Mouse (Mus musculus) CH12.LX (cell line): ENCODE data around the gene Mrgpra2a. TPM values are rescaled to one million over a fixed set of nuclear protein-coding genes. Genes with fewer than 3 reads are reported as not detected.
"Not testable (repeated sequence)": the region's sequence is repeated elsewhere in the genome, so short reads cannot be mapped to it uniquely, and the experiment has no call there.

ENCODE experiments used
- DNase-seq: peaks from one replicate; pipeline ENCODE4 v3.0.0-alpha.2; 2013; ENCODE audit errors: extremely low read depth
- H3K27ac ChIP-seq: 2 replicates; pipeline ENCODE4 v1.5.1; 2012; ENCODE audit warnings: low read depth, mild to moderate bottlenecking, control low read depth, moderate library complexity; ENCODE audit not compliant: insufficient read depth
- H3K27me3 ChIP-seq: replicated peaks from 2 replicates; pipeline ENCODE3; 2012; ENCODE audit warnings: inconsistent platforms
- H3K36me3 ChIP-seq, 2 experiments: replicated peaks in 1 of 2; 2 replicates each; pipeline versions ENCODE3 to v1.6.1; 2012; ENCODE audit warnings: inconsistent platforms in 1 of 2, low read length in 1 of 2, mild to moderate bottlenecking in 1 of 2, mixed read lengths in 1 of 2, moderate library complexity in 1 of 2; ENCODE audit not compliant: control insufficient read depth in 1 of 2, insufficient read depth in 1 of 2
- H3K4me1 ChIP-seq, 2 experiments: 2 replicates each; pipeline ENCODE4 v1.6.1; 2012; ENCODE audit warnings: inconsistent platforms in 1 of 2, moderate library complexity in 1 of 2; ENCODE audit not compliant: insufficient read depth in 2 of 2, control insufficient read depth in 1 of 2
- H3K4me2 ChIP-seq: 2 replicates; pipeline ENCODE4 v1.6.1; 2012; ENCODE audit warnings: low read depth, mild to moderate bottlenecking, control low read depth; ENCODE audit not compliant: poor library complexity, insufficient read depth, severe bottlenecking
- H3K4me3 ChIP-seq, 3 experiments: fragments of 150-350 bp in 1 of 3; sonication (generic) in 1 of 3; replicated peaks in 1 of 3; 2 replicates each; pipeline versions ENCODE3 to v1.5.1; 2011 to 2012; ENCODE audit warnings: low read depth in 2 of 3, low read length in 2 of 3, mild to moderate bottlenecking in 2 of 3, moderate library complexity in 2 of 3, control low read depth in 1 of 3, improper control_type of control experiment in 1 of 3, inconsistent platforms in 1 of 3, mixed read lengths in 1 of 3; ENCODE audit not compliant: poor library complexity in 1 of 3
- H3K79me2 ChIP-seq: replicated peaks from 2 replicates; pipeline ENCODE4 v1.6.1; 2012; ENCODE audit warnings: mild to moderate bottlenecking, moderate library complexity; ENCODE audit not compliant: control insufficient read depth, poor library complexity, insufficient read depth, severe bottlenecking; ENCODE audit errors: extremely low read depth
- H3K9ac ChIP-seq: 2 replicates; pipeline ENCODE4 v1.6.1; 2012; ENCODE audit warnings: low read depth, mild to moderate bottlenecking, control low read depth, moderate library complexity; ENCODE audit not compliant: insufficient read depth
- H3K9me3 ChIP-seq: replicated peaks from 2 replicates; pipeline ENCODE3; 2012; ENCODE audit warnings: low read length, inconsistent platforms, mixed read lengths
- BHLHE40 ChIP-seq: IDR thresholded peaks from 2 replicates; pipeline ENCODE4 v1.6.1; 2011; ENCODE audit warnings: mild to moderate bottlenecking, low read depth, low read length, improper control_type of control experiment
- E2F4 ChIP-seq: IDR thresholded peaks from 2 replicates; pipeline ENCODE4 v1.6.1; 2011; ENCODE audit warnings: low read depth, low read length, improper control_type of control experiment; ENCODE audit not compliant: insufficient replicate concordance
- MAFK ChIP-seq: IDR thresholded peaks from 2 replicates; pipeline ENCODE4 v1.6.1; 2011; ENCODE audit warnings: low read length, improper control_type of control experiment; ENCODE audit not compliant: insufficient replicate concordance
- ZC3H11A ChIP-seq: IDR thresholded peaks from 2 replicates; pipeline ENCODE4 v1.6.1; 2012; ENCODE audit warnings: low read depth, mild to moderate bottlenecking, inconsistent platforms, low read length, improper control_type of control experiment
- dilution Hi-C: fragments of 300-500 bp; cut with MboI; formaldehyde crosslinking; loops from 2 replicates; pipeline ENCODE4 v1.14.3; 2020; ENCODE audit warnings: low sequenced_read_pairs; ENCODE audit not compliant: extremely low pct_unique_long_range_greater_than_20kb, extremely low pct_ligation_motif_present
- in situ Hi-C: fragments of 300-500 bp; cut with MboI; formaldehyde crosslinking; loops from 3 replicates; pipeline ENCODE4 v1.14.3; 2019; ENCODE audit warnings: low sequenced_read_pairs, low pct_ligation_motif_present, low pct_unique_long_range_greater_than_20kb, mixed read lengths
- polyA plus RNA-seq: library from polyadenylated mRNA; unstranded; fragments of >175 nt; gene quantifications from 2 replicates; pipeline ENCODE4 v1.2.1, GENCODE M21; 2012; ENCODE audit warnings: low read depth; ENCODE audit not compliant: insufficient read length
- total RNA-seq, 2 experiments: library from RNA; depleted of rRNA; stranded (reverse); fragments of 300-350 nt in 1 of 2; fragments of >200 nt in 1 of 2; gene quantifications; 2 replicates each; pipeline ENCODE4 v1.2.3; 2012 to 2014

Gene Mrgpra2a
- total and polyA plus RNA-seq, 3 experiments: not detected

GRCm38 (mm10) chr7:47445729-47446128 is 6.2 kb downstream of the Mrgpra2a start:
- in situ Hi-C loops, H3K4me1 ChIP-seq, H3K9me3 ChIP-seq: not testable (repeated sequence)

GRCm38 (mm10) chr7:47436463-47436862 is 15.5 kb downstream of the Mrgpra2a start:
- H3K27me3 ChIP-seq, DNase-seq, H3K36me3 ChIP-seq, H3K4me1 ChIP-seq, H3K4me3 ChIP-seq, in situ Hi-C loops, H3K9me3 ChIP-seq, H3K9ac ChIP-seq, H3K4me2 ChIP-seq, H3K79me2 ChIP-seq, H3K27ac ChIP-seq, dilution Hi-C loops: not testable (repeated sequence)

More at GRCm38 (mm10) chr7:47445729-47446128, 6.2 kb downstream of the Mrgpra2a start:
- H3K27me3 ChIP-seq, dilution Hi-C loops, H3K4me3 ChIP-seq, H3K79me2 ChIP-seq, H3K36me3 ChIP-seq, H3K4me2 ChIP-seq, DNase-seq, H3K27ac ChIP-seq, H3K9ac ChIP-seq: not testable (repeated sequence)

- H3K9me3 ChIP-seq, H3K27me3 ChIP-seq, dilution Hi-C loops, H3K4me3 ChIP-seq, DNase-seq, H3K79me2 ChIP-seq, H3K4me2 ChIP-seq, in situ Hi-C loops, H3K9ac ChIP-seq, H3K36me3 ChIP-seq, H3K27ac ChIP-seq, H3K4me1 ChIP-seq: not testable (repeated sequence)
These were observed 24.0 kb downstream of the Mrgpra2a start for GRCm38 (mm10) chr7:47427815-47428508.

GRCm38 (mm10) chr7:47410602-47411001 is 41.3 kb downstream of the Mrgpra2a start:
- H3K27me3 ChIP-seq: no peaks in the 10 kb centered on the region
- no peak for TF ChIP-seq MAFK
- no peak for TF ChIP-seq ZC3H11A
- TF ChIP-seq E2F4: no peak
- no peak for TF ChIP-seq BHLHE40
- H3K9me3 ChIP-seq: no peaks in the 10 kb centered on the region
- no peaks in the 10 kb centered on the region for H3K79me2 ChIP-seq
- no peak overlapping the region for H3K4me2 ChIP-seq
- DNase-seq: no peak
- dilution Hi-C loops (no loop called here), in situ Hi-C loops (no loop called here)
- no peak overlapping the region for H3K9ac ChIP-seq
- no peaks in the 10 kb centered on the region for H3K4me1 ChIP-seq
- H3K27ac ChIP-seq: no peak overlapping the region
- no peaks in the 10 kb centered on the region for H3K36me3 ChIP-seq
- H3K4me3 ChIP-seq: no peak overlapping the region
